Mouse (Mus musculus): ENCODE measurements around the gene Abcg8. TPM values are rescaled to one million over a fixed set of nuclear protein-coding genes. Genes with fewer than 3 reads are reported as not detected.

Gene Abcg8
- polyA plus RNA-seq, 1 experiment, result not detected

DNA sequence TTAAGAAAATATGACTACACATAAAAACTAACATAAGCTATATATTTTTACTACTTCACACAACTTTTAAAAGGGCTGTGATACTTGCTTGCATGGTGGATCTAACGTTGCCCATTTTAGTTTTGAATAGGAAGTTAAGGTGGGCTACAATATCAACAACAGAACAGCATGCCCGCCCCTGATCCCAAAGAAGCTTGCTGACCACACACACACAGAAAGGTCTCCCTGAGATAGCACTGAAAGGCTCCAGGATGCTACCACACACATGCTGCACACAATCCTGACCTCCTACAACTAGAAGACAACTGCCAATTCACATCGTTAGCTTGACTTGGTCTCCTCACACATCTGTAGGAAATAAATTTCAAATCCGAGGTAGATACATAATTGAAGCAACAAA lies 68.2 kb downstream of the Abcg8 start:
- TF ChIP-seq CTCF (IDR thresholded peaks at IDR 0.05; ENCODE audit: extremely low read depth, insufficient read depth, low read length), result no peak
- TF ChIP-seq POLR2A (IDR thresholded peaks at IDR 0.05; ENCODE audit: extremely low read depth, insufficient read depth, low read length), result no peak
- Histone ChIP-seq H3K4me3 (ENCODE audit: insufficient read depth, low read length) (no peak overlapping the region), H3K4me1 (ENCODE audit: control insufficient read depth, insufficient read depth, low read length) (peaks cover 2% of the 10 kb centered on the region; the same call in 1 of the 2 replicates), H3K27ac (ENCODE audit: insufficient read depth, low read length) (no peak overlapping the region)

DNA sequence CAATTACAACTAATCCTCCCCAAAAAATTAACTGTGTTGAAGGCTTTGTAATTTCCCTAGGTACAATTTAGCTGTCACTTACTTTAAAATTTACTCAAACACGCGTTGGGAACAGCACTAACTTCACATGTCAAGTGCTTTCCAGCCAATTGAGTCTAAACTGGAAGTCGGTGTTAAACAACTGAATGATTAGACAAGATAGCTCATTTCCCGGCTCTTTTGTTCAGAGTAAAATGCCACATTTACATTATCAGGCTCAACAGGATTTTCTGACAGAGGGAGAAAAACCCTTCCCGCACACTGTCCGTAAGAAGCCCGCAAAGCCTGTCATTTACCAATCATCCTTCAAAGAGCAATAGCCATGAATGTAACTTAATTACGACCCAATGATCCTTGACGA lies 68.9 kb downstream of the Abcg8 start:
- H3K27ac ChIP-seq (ENCODE audit: insufficient read depth, low read length), result no peak overlapping the region
- TF ChIP-seq CTCF (IDR thresholded peaks at IDR 0.05; ENCODE audit: extremely low read depth, insufficient read depth, low read length), result no peak
- no peak for TF ChIP-seq POLR2A (IDR thresholded peaks at IDR 0.05; ENCODE audit: extremely low read depth, insufficient read depth, low read length)
- no peak overlapping the region for H3K4me3 ChIP-seq (ENCODE audit: insufficient read depth, low read length)
- peaks cover 2% of the 10 kb centered on the region; the same call in 1 of the 2 replicates for H3K4me1 ChIP-seq (ENCODE audit: control insufficient read depth, insufficient read depth, low read length)

DNA sequence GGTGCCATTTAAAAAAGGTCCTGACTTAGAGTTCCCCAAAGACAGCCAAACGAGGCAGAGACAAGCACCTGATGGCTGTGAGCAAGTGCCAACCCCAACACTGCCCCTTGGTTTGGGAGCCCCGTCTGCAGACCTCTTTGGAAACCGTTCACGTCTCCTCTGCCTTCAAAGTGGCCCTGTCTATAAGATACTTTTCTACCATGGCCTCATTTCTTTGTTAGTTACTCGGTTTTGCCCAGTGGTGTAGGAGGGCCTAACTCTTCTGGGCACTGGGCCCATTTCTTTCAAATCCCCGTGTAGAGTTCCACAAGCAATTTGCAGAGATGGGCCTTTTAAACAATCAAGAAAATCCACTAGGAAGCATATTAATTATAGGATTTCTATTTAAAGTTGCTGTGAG lies 71.1 kb downstream of the Abcg8 start:
- Histone ChIP-seq H3K4me1 (ENCODE audit: control insufficient read depth, insufficient read depth, low read length) (peaks cover 2% of the 10 kb centered on the region; the same call in 1 of the 2 replicates), H3K4me3 (ENCODE audit: insufficient read depth, low read length) (no peak overlapping the region), H3K27ac (ENCODE audit: insufficient read depth, low read length) (no peak overlapping the region)
- TF ChIP-seq CTCF (IDR thresholded peaks at IDR 0.05; ENCODE audit: extremely low read depth, insufficient read depth, low read length) (no peak), POLR2A (IDR thresholded peaks at IDR 0.05; ENCODE audit: extremely low read depth, insufficient read depth, low read length) (no peak)

DNA sequence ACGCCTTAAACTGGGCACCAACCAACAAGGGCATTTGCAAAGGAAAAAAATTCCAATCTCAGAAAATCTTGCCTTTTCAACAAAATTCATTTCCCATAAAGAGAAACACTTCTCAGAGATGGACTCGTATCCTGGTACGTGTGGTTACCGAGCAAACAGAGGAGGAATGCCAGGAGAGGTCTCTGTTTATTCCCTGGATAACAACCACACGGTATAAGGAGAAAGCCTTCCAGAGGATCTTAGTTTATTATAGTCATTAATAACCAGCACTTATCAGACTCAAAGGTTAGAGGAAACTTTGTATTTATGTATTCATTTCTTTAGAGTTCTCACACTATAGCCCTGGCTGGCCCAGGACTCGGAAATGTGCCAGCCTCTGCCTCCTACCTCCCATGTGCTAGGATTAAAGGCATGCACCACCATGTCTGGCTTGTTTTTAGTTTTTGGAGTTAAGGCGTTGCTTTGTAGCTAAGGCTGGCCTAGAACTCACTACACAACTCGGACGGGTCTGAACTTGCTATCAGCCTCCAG lies 72.1 kb downstream of the Abcg8 start:
- Histone ChIP-seq H3K27ac (ENCODE audit: insufficient read depth, low read length) (peak overlapping the region; percentile 56), H3K4me1 (ENCODE audit: control insufficient read depth, insufficient read depth, low read length) (peaks cover 2% of the 10 kb centered on the region; the same call in 1 of the 2 replicates), H3K4me3 (ENCODE audit: insufficient read depth, low read length) (no peak overlapping the region)
- TF ChIP-seq CTCF (IDR thresholded peaks at IDR 0.05; ENCODE audit: extremely low read depth, insufficient read depth, low read length) (no peak), POLR2A (IDR thresholded peaks at IDR 0.05; ENCODE audit: extremely low read depth, insufficient read depth, low read length) (no peak)

DNA sequence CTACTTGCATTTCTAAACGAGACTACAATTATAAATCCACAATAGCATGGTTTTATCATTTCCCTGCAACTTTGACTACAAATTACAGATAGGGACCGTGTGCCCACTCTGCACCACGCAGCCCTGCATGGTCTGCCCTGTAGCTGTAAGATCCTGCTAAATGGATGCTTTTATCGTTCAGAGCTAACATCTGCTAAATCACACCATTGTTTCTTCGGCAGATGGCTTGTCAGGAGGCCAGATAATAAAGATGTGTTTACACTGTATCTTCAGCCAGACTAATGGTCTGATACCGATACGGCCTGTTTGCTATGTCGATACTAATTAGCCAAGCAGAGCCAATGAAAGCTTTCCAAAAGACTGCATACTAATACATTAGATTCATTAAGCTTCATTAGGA lies 73.2 kb downstream of the Abcg8 start:
- Histone ChIP-seq H3K4me1 (ENCODE audit: control insufficient read depth, insufficient read depth, low read length) (peaks cover 2% of the 10 kb centered on the region; the same call in 1 of the 2 replicates), H3K4me3 (ENCODE audit: insufficient read depth, low read length) (no peak overlapping the region), H3K27ac (ENCODE audit: insufficient read depth, low read length) (no peak overlapping the region)
- TF ChIP-seq CTCF (IDR thresholded peaks at IDR 0.05; ENCODE audit: extremely low read depth, insufficient read depth, low read length) (no peak), POLR2A (IDR thresholded peaks at IDR 0.05; ENCODE audit: extremely low read depth, insufficient read depth, low read length) (no peak)

Other genes with a start within 250 kb of the Abcg8 start
- gene Thada, start 210.1 kb upstream of the Abcg8 start, polyA plus RNA-seq (2012; rRNA removed), result 5.2 and 5.4 TPM in 2 replicates
- gene Plekhh2, start 164.4 kb upstream of the Abcg8 start, polyA plus RNA-seq (2012; rRNA removed), result 4.8 and 5.5 TPM in 2 replicates
- 26.6 and 27.5 TPM in 2 replicates for gene Dync2li1, start 49.8 kb upstream of the Abcg8 start, polyA plus RNA-seq (2012; rRNA removed)
- 0.11 and 0.23 TPM in 2 replicates for gene Abcg5, start 6.7 kb downstream of the Abcg8 start, polyA plus RNA-seq (2012; rRNA removed)
- 32.9 and 34.6 TPM in 2 replicates for gene Lrpprc, start 114.5 kb downstream of the Abcg8 start, polyA plus RNA-seq (2012; rRNA removed)